Mouse (Mus musculus): ENCODE data around the gene Itpr1.

The Itpr1 gene

GRCm38 (mm10) chr6:108278826-108279630 lies 66.1 kb downstream of the Itpr1 start:
- no peak for DNase-seq (ENCODE audit: low spot score)

- DNase-seq (ENCODE audit: low spot score): no peak
Measured at GRCm38 (mm10) chr6:108282131-108282530, 69.2 kb downstream of the Itpr1 start.

GRCm38 (mm10) chr6:108282621-108283020 lies 69.7 kb downstream of the Itpr1 start:
- no peak for DNase-seq (ENCODE audit: low spot score)

GRCm38 (mm10) chr6:108284688-108285087 lies 71.8 kb downstream of the Itpr1 start:
- DNase-seq (ENCODE audit: low spot score): no peak

GRCm38 (mm10) chr6:108288979-108289378 lies 76.1 kb downstream of the Itpr1 start:
- peak; percentile 7 for DNase-seq (ENCODE audit: low spot score)

GRCm38 (mm10) chr6:108290978-108291377 lies 78.1 kb downstream of the Itpr1 start:
- DNase-seq (ENCODE audit: low spot score): no peak

GRCm38 (mm10) chr6:108291556-108291955 lies 78.7 kb downstream of the Itpr1 start:
- no peak for DNase-seq (ENCODE audit: low spot score)

- no peak for DNase-seq (ENCODE audit: low spot score)
Measured at GRCm38 (mm10) chr6:108301856-108302255, 89.0 kb downstream of the Itpr1 start.

GRCm38 (mm10) chr6:108303619-108304567 lies 91.0 kb downstream of the Itpr1 start:
- DNase-seq (ENCODE audit: low spot score): no peak

- DNase-seq (ENCODE audit: low spot score): peak; percentile 16
Measured at GRCm38 (mm10) chr6:108305171-108305779, 92.4 kb downstream of the Itpr1 start.

- DNase-seq (ENCODE audit: low spot score): peak; percentile 41
Measured at GRCm38 (mm10) chr6:108306240-108306639, 93.3 kb downstream of the Itpr1 start.

- DNase-seq (ENCODE audit: low spot score): no peak
Measured at GRCm38 (mm10) chr6:108306910-108307584, 94.2 kb downstream of the Itpr1 start.

- DNase-seq (ENCODE audit: low spot score): no peak
Measured at GRCm38 (mm10) chr6:108307770-108308169, 94.9 kb downstream of the Itpr1 start.

- DNase-seq (ENCODE audit: low spot score): no peak
Measured at GRCm38 (mm10) chr6:108309391-108310182, 96.7 kb downstream of the Itpr1 start.

GRCm38 (mm10) chr6:108313056-108313455 lies 100.2 kb downstream of the Itpr1 start:
- no peak for DNase-seq (ENCODE audit: low spot score)

GRCm38 (mm10) chr6:108313997-108314396 lies 101.1 kb downstream of the Itpr1 start:
- DNase-seq (ENCODE audit: low spot score): no peak

GRCm38 (mm10) chr6:108316268-108316824 lies 103.5 kb downstream of the Itpr1 start:
- DNase-seq (ENCODE audit: low spot score): no peak

- no peak for DNase-seq (ENCODE audit: low spot score)
Measured at GRCm38 (mm10) chr6:108316951-108317350, 104.1 kb downstream of the Itpr1 start.

- no peak for DNase-seq (ENCODE audit: low spot score)
Measured at GRCm38 (mm10) chr6:108321653-108322052, 108.8 kb downstream of the Itpr1 start.

GRCm38 (mm10) chr6:108324464-108325025 lies 111.6 kb downstream of the Itpr1 start:
- DNase-seq (ENCODE audit: low spot score): no peak

Data from urinary bladder, postnatal 14 days (tissue).